Comparison of ENCODE assay signal across 8 mouse cellular contexts in the genomic region with DNA sequence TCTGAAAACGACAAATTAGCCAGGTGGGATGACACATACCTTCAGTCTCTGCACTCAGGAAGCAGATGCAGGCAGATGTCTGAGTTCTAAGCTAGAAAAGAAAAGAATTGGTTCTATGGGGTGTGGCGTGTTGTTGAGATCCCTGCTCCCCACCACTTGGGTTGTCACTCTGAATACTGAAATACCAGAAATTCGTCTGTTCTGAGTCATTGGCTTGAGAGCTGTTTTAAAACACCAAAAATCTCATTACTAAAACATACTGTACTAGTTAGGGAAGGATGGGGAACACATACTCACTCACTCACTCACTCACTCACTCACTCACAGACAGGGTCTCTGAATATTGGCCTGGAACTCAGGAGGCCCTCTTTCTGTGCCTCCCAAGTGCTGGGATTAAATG. TPM values are rescaled to one million over a fixed set of nuclear protein-coding genes. Genes with fewer than 3 reads are reported as not detected.
DNase-seq lines count a peak whose midpoint lies in the region; ATAC-seq and TF ChIP-seq lines count a peak whose summit lies in the region.

No protein-coding gene starts in this region.

- peaks cover 42% of the 10 kb centered on the region for H3K4me1 ChIP-seq in liver, adult 2 months (ENCODE audit: control insufficient read depth, insufficient read depth, low read length)
- H3K4me1 ChIP-seq in embryonic facial prominence, embryonic 10.5 days = peaks cover 48% of the 10 kb centered on the region
- peaks cover 2% of the 10 kb centered on the region; the same call in 1 of the 2 replicates for H3K4me1 ChIP-seq in hindbrain, embryonic 11.5 days (replicated peaks; ENCODE audit: control insufficient read depth, insufficient read depth, low read length)
- peaks cover 8% of the 10 kb centered on the region; the same call in 1 of the 2 replicates for H3K4me1 ChIP-seq in midbrain, postnatal 0 days (ENCODE audit: insufficient read depth, low read length)

- no peak overlapping the region for H3K4me3 ChIP-seq in liver, adult 2 months (ENCODE audit: insufficient read depth, low read depth, low read length)
- H3K4me3 ChIP-seq in embryonic facial prominence, embryonic 10.5 days = peak overlapping the region; percentile 16; the same call in 1 of the 2 replicates
- H3K4me3 ChIP-seq in hindbrain, embryonic 11.5 days (ENCODE audit: low read depth, low read length) = no peak overlapping the region
- no peak overlapping the region for H3K4me3 ChIP-seq in midbrain, postnatal 0 days (ENCODE audit: low read depth, low read length)

- no peaks in the 10 kb centered on the region; the same call in 1 of the 2 replicates for H3K36me3 ChIP-seq in liver, adult 2 months (ENCODE audit: control insufficient read depth, insufficient read depth, low read length)
- peaks cover 60% of the 10 kb centered on the region for H3K36me3 ChIP-seq in embryonic facial prominence, embryonic 10.5 days (replicated peaks)
- H3K36me3 ChIP-seq in hindbrain, embryonic 11.5 days (ENCODE audit: control insufficient read depth, insufficient read depth, low read length) = no peaks in the 10 kb centered on the region
- H3K36me3 ChIP-seq in midbrain, postnatal 0 days (ENCODE audit: insufficient read depth, low read length) = no peaks in the 10 kb centered on the region

- ATAC-seq in hindbrain, embryonic 11.5 days (ENCODE audit: low FRiP score) = no peak
- no peak for ATAC-seq in midbrain, postnatal 0 days (ENCODE audit: low FRiP score)

- H3K79me2 ChIP-seq in liver, adult 2 months (ENCODE audit: control insufficient read depth, insufficient read depth, low read length) = peaks cover 57% of the 10 kb centered on the region

- H3K27me3 ChIP-seq in liver, adult 2 months (ENCODE audit: control insufficient read depth, insufficient read depth, low read length) = no peaks in the 10 kb centered on the region
- no peaks in the 10 kb centered on the region for H3K27me3 ChIP-seq in embryonic facial prominence, embryonic 10.5 days (replicated peaks; ENCODE audit: low read depth, poor library complexity, severe bottlenecking)
- no peaks in the 10 kb centered on the region for H3K27me3 ChIP-seq in hindbrain, embryonic 11.5 days (ENCODE audit: control insufficient read depth, insufficient read depth, low read length)
- H3K27me3 ChIP-seq in midbrain, postnatal 0 days (ENCODE audit: insufficient read depth, low read length) = no peaks in the 10 kb centered on the region

- 0 out of 2 replicates have a peak overlapping the region, but pooled peaks have one; percentile 5 for H3K27ac ChIP-seq in liver, adult 2 months (replicated peaks; ENCODE audit: insufficient read depth, low read depth, low read length)
- H3K27ac ChIP-seq in embryonic facial prominence, embryonic 10.5 days (replicated peaks) = no peak overlapping the region
- no peak overlapping the region for H3K27ac ChIP-seq in hindbrain, embryonic 11.5 days (ENCODE audit: low read depth, low read length)
- H3K27ac ChIP-seq in midbrain, postnatal 0 days (ENCODE audit: low read depth, low read length) = no peak overlapping the region

- TF ChIP-seq POLR2A in liver, adult 2 months (IDR thresholded peaks at IDR 0.05; ENCODE audit: extremely low read depth, insufficient read depth, low read length) = no peak

- DNase-seq in liver, adult 2 months (ENCODE audit: extremely low read depth, low read depth, low spot score) = no peak
- DNase-seq in liver = no peak
- no peak for DNase-seq in embryonic facial prominence, embryonic 10.5 days (ENCODE audit: low spot score)
- DNase-seq in hindbrain, embryonic 11.5 days (ENCODE audit: low spot score) = no peak
- DNase-seq in midbrain, postnatal 0 days (ENCODE audit: low spot score) = no peak
- DNase-seq in MN1 (ENCODE audit: low spot score) = no peak
- no peak for DNase-seq in spleen, postnatal 36 days (ENCODE audit: low spot score in 2 of 2)
- DNase-seq in right cerebral cortex, postnatal 25 days = no peak

- H3K9ac ChIP-seq in liver, adult 2 months (ENCODE audit: low read depth, low read length) = no peak overlapping the region; the same call in 1 of the 2 replicates
- H3K9ac ChIP-seq in hindbrain, embryonic 11.5 days (ENCODE audit: low read depth, low read length) = no peak overlapping the region
- no peak overlapping the region for H3K9ac ChIP-seq in midbrain, postnatal 0 days (replicated peaks; ENCODE audit: low read length, poor library complexity, severe bottlenecking)

- peak overlapping the region; percentile 14; the same call in 1 of the 2 replicates for H3K4me2 ChIP-seq in hindbrain, embryonic 11.5 days (replicated peaks; ENCODE audit: low read depth, low read length)
- peak overlapping the region; percentile 25 for H3K4me2 ChIP-seq in midbrain, postnatal 0 days (ENCODE audit: low read depth, low read length, poor library complexity, severe bottlenecking)

- no peak for TF ChIP-seq CTCF in liver, adult 2 months (IDR thresholded peaks at IDR 0.05; ENCODE audit: low read depth, low read length)
- no peak for TF ChIP-seq CTCF in midbrain, postnatal 0 days (IDR thresholded peaks at IDR 0.05)

- no peaks in the 10 kb centered on the region for H3K9me3 ChIP-seq in embryonic facial prominence, embryonic 10.5 days
- H3K9me3 ChIP-seq in hindbrain, embryonic 11.5 days (ENCODE audit: control insufficient read depth, low read length) = no peaks in the 10 kb centered on the region
- no peaks in the 10 kb centered on the region for H3K9me3 ChIP-seq in midbrain, postnatal 0 days (ENCODE audit: low read length)

- 30% methylated on average over 3 of the region's 3 CpGs for WGBS in liver, adult 2 months
- WGBS in embryonic facial prominence, embryonic 10.5 days = 77% methylated on average over 3 of the region's 3 CpGs
- 85% methylated on average over 3 of the region's 3 CpGs for WGBS in hindbrain, embryonic 11.5 days
- 55% methylated on average over 3 of the region's 3 CpGs for WGBS in midbrain, postnatal 0 days

RNA-seq across cellular contexts. Expression of a gene that starts 4.3 kb away (rescaled TPM):
- 74.6 and 87.7 TPM in 2 replicates for total RNA-seq in liver, adult 2 months (2014; rRNA removed)
- 90.7 and 96.7 TPM in 2 replicates for polyA plus RNA-seq in liver, adult 2 months (2012; rRNA removed)
- polyA plus RNA-seq in embryonic facial prominence, embryonic 10.5 days (2016; fragmentation: Nextera tagmentation; extraction: Ambion mirVana) = 1,280 and 1,286 TPM in 2 replicates
- polyA plus RNA-seq in hindbrain, embryonic 11.5 days (2014; fragmentation: Nextera tagmentation; extraction: Ambion mirVana) = 1,626 and 1,696 TPM in 2 replicates
- 341 and 436 TPM in 2 replicates for total RNA-seq in midbrain, postnatal 0 days (2014; rRNA removed)
- 1,643 and 1,657 TPM in 2 replicates for polyA plus RNA-seq in midbrain, postnatal 0 days (2015; fragmentation: Nextera tagmentation; extraction: Ambion mirVana)

RNA-seq across cellular contexts. Expression of a gene that starts 57.9 kb away (rescaled TPM):
- total RNA-seq in liver, adult 2 months (2014; rRNA removed) = 50.5 and 51.1 TPM in 2 replicates
- 47.7 and 57.5 TPM in 2 replicates for polyA plus RNA-seq in liver, adult 2 months (2012; rRNA removed)
- 112 and 114 TPM in 2 replicates for polyA plus RNA-seq in embryonic facial prominence, embryonic 10.5 days (2016; fragmentation: Nextera tagmentation; extraction: Ambion mirVana)
- 113 and 127 TPM in 2 replicates for polyA plus RNA-seq in hindbrain, embryonic 11.5 days (2014; fragmentation: Nextera tagmentation; extraction: Ambion mirVana)
- total RNA-seq in midbrain, postnatal 0 days (2014; rRNA removed) = 79.5 and 90.1 TPM in 2 replicates
- polyA plus RNA-seq in midbrain, postnatal 0 days (2015; fragmentation: Nextera tagmentation; extraction: Ambion mirVana) = 71.6 and 75.0 TPM in 2 replicates

RNA-seq across cellular contexts. Expression of a gene that starts 58.9 kb away (rescaled TPM):
- total RNA-seq in liver, adult 2 months (2014; rRNA removed) = 0.09 and 0.13 TPM in 2 replicates
- 0.05 and 0.07 TPM in 2 replicates for polyA plus RNA-seq in liver, adult 2 months (2012; rRNA removed)
- polyA plus RNA-seq in embryonic facial prominence, embryonic 10.5 days (2016; fragmentation: Nextera tagmentation; extraction: Ambion mirVana) = 0.22 and 0.28 TPM in 2 replicates
- polyA plus RNA-seq in hindbrain, embryonic 11.5 days (2014; fragmentation: Nextera tagmentation; extraction: Ambion mirVana) = 0.24 and 0.62 TPM in 2 replicates
- total RNA-seq in midbrain, postnatal 0 days (2014; rRNA removed) = 23.0 and 27.7 TPM in 2 replicates
- polyA plus RNA-seq in midbrain, postnatal 0 days (2015; fragmentation: Nextera tagmentation; extraction: Ambion mirVana) = 6.9 and 8.0 TPM in 2 replicates

Comparison
In these comparisons a context has a peak if more than half of its experiments do, and no peak if none do; other contexts are left out.
1. RNA of a gene that starts 4.3 kb away (polyA plus RNA-seq): 1,643 to 1,657 TPM in midbrain, postnatal 0 days, 1,626 to 1,696 TPM in hindbrain, embryonic 11.5 days and 1,280 to 1,286 TPM in embryonic facial prominence, embryonic 10.5 days; 90.7 to 96.7 TPM in liver, adult 2 months; every median in the first group is over 10 times any median in the second.